Mouse (Mus musculus): ENCODE measurements around the gene Zfp85. TPM values are rescaled to one million over a fixed set of nuclear protein-coding genes. Genes with fewer than 3 reads are reported as not detected.

Gene Zfp85
- total RNA-seq, 1 experiment from 2014 or later: 6.6 TPM

Other genes with a start within 250 kb of the Zfp85 start
- gene Gm26965, start 229.1 kb downstream of the Zfp85 start, total RNA-seq (2017): not detected in 3 replicates
- 20.6 to 39.0 TPM (median 24.3 TPM) in 3 replicates for gene Zfp87, start 229.1 kb downstream of the Zfp85 start, total RNA-seq (2017)
- gene Zfp748, start 201.4 kb downstream of the Zfp85 start, total RNA-seq (2017): 11.5 to 17.6 TPM (median 15.4 TPM) in 3 replicates
- 18.8 to 21.7 TPM (median 21.2 TPM) in 3 replicates for gene Zfp729b, start 145.5 kb downstream of the Zfp85 start, total RNA-seq (2017)
- 6.5 TPM in 1 of 3 replicates, not detected in the others for gene Gm49345, start 117.5 kb downstream of the Zfp85 start, total RNA-seq (2017)
- 16.0 to 20.3 TPM (median 16.8 TPM) in 3 replicates for gene Zfp729a, start 117.4 kb downstream of the Zfp85 start, total RNA-seq (2017)
- 16.9 to 22.4 TPM (median 21.2 TPM) in 3 replicates for gene Zfp738, start 68.2 kb downstream of the Zfp85 start, total RNA-seq (2017)
- gene Zfp65, start 26.1 kb downstream of the Zfp85 start, total RNA-seq (2017): 6.9 to 15.2 TPM (median 14.5 TPM) in 3 replicates
- gene Zfp493, start 24.5 kb upstream of the Zfp85 start, total RNA-seq (2017): 0.85 to 2.1 TPM in 2 of 3 replicates, not detected in the other
- 5.4 to 8.3 TPM (median 7.8 TPM) in 3 replicates for gene Zfp273, start 58.5 kb upstream of the Zfp85 start, total RNA-seq (2017)
- 1.1 TPM in 1 of 3 replicates, not detected in the others for gene Gm10037, start 75.9 kb upstream of the Zfp85 start, total RNA-seq (2017)
- not detected in 3 replicates for gene BC048507, start 108.1 kb upstream of the Zfp85 start, total RNA-seq (2017)

Measured in monocyte, adult 5-6 weeks (primary cell).